Mouse (Mus musculus) kidney, adult 2 months (tissue): ENCODE data around the gene Hyou1. TPM values are rescaled to one million over a fixed set of nuclear protein-coding genes. Genes with fewer than 3 reads are reported as not detected.
"Not testable (repeated sequence)": the region's sequence is repeated elsewhere in the genome, so short reads cannot be mapped to it uniquely, and the experiment has no call there.

Experiments
- DNase-seq: peaks from one replicate; pipeline ENCODE4 v3.0.0; 2021
- H3K27ac ChIP-seq: fragments of 200-500 bp; 2 replicates; pipeline ENCODE4 v1.5.1; 2012; ENCODE audit warnings: low read depth, low read length, control low read depth, inconsistent platforms; ENCODE audit not compliant: insufficient read depth
- H3K27me3 ChIP-seq: fragments of 200-500 bp; replicated peaks from 2 replicates; pipeline ENCODE4 v1.6.1; 2012; ENCODE audit warnings: mild to moderate bottlenecking, moderate library complexity, low read length, inconsistent platforms; ENCODE audit not compliant: control insufficient read depth, insufficient read depth
- H3K36me3 ChIP-seq: fragments of 200-500 bp; 2 replicates; pipeline ENCODE4 v1.6.1; 2012; ENCODE audit warnings: mild to moderate bottlenecking, moderate library complexity, low read length, inconsistent platforms; ENCODE audit not compliant: control insufficient read depth, insufficient read depth
- H3K4me1 ChIP-seq: fragments of 200-500 bp; 2 replicates; pipeline ENCODE4 v1.6.1; 2011; ENCODE audit warnings: low read length; ENCODE audit not compliant: control insufficient read depth, insufficient read depth
- H3K4me3 ChIP-seq: fragments of 200-500 bp; 2 replicates; pipeline ENCODE4 v1.5.1; 2011; ENCODE audit warnings: mild to moderate bottlenecking, low read depth, low read length, control low read depth; ENCODE audit not compliant: insufficient read depth
- CTCF ChIP-seq: fragments of 200-500 bp; conservative IDR thresholded peaks from 2 replicates; pipeline ENCODE4 v1.5.1; 2011; ENCODE audit warnings: low read depth, mild to moderate bottlenecking, control low read depth, low read length, moderate library complexity, mixed read lengths; ENCODE audit not compliant: insufficient read depth, insufficient read length
- POLR2A ChIP-seq: fragments of 200-500 bp; IDR thresholded peaks from one replicate; pipeline ENCODE4 v1.6.1; 2011; ENCODE audit warnings: low read depth, low read length, control low read depth
- WGBS: fragments of 180-500 bp; shearing (Covaris S2); methylation state at CpG from one replicate; pipeline ENCODE4 v1.1.7; 2018; 5-methylcytosine and 5-hydroxymethylcytosine counted together
- polyA plus RNA-seq: library from polyadenylated mRNA; depleted of rRNA; stranded (reverse); fragments of >200 nt; gene quantifications from 2 replicates; pipeline ENCODE4 v1.2.3, GENCODE M21; 2012; rRNA removed

Gene Hyou1
- polyA plus RNA-seq = 42.3 and 45.0 TPM in 2 replicates

- H3K4me1 ChIP-seq = peaks cover 9% of the 10 kb centered on the region; the same call in 1 of the 2 replicates
- no peaks in the 10 kb centered on the region for H3K36me3 ChIP-seq
- peak; percentile 100 for DNase-seq
- under 1% methylated on average over 83 of the region's 83 CpGs for WGBS
- peak within 1 kb of the TSS; percentile 86 for H3K4me3 ChIP-seq
- no peaks in the 10 kb centered on the region for H3K27me3 ChIP-seq
- H3K27ac ChIP-seq = peak within 1 kb of the TSS; percentile 89
- 0 out of 2 replicates have a peak, but pooled peaks have one; percentile 8 for TF ChIP-seq CTCF
- TF ChIP-seq POLR2A = peak; percentile 67
Observed at GRCm38 (mm10) chr9:44379054-44379834, at the start of gene Hyou1. Gene Hyou1 (plus strand): TSS chr9:44379490.

GRCm38 (mm10) chr9:44330736-44331135 is 48.6 kb upstream of the Hyou1 start:
- no peak overlapping the region for H3K4me3 ChIP-seq
- H3K4me1 ChIP-seq = peaks cover 8% of the 10 kb centered on the region; the same call in 1 of the 2 replicates
- no peaks in the 10 kb centered on the region for H3K27me3 ChIP-seq
- WGBS = 84% methylated on average over 6 of the region's 6 CpGs
- no peaks in the 10 kb centered on the region for H3K36me3 ChIP-seq
- TF ChIP-seq POLR2A (no peak), CTCF (no peak)
- no peak overlapping the region for H3K27ac ChIP-seq
- DNase-seq = no peak

GRCm38 (mm10) chr9:44332918-44333638 is 46.2 kb upstream of the Hyou1 start:
- 92% methylated on average over 13 of the region's 13 CpGs for WGBS
- H3K36me3 ChIP-seq = no peaks in the 10 kb centered on the region
- peaks cover 6% of the 10 kb centered on the region; the same call in 1 of the 2 replicates for H3K4me1 ChIP-seq
- no peak for TF ChIP-seq CTCF
- TF ChIP-seq POLR2A = no peak
- H3K27ac ChIP-seq = no peak overlapping the region
- H3K27me3 ChIP-seq = no peaks in the 10 kb centered on the region
- DNase-seq = no peak
- H3K4me3 ChIP-seq = no peak overlapping the region

- DNase-seq = peak; percentile 100
- no peaks in the 10 kb centered on the region for H3K27me3 ChIP-seq
- H3K27ac ChIP-seq = peak within 1 kb of the TSS; percentile 37
- under 1% methylated on average over 91 of the region's 91 CpGs for WGBS
- peak within 1 kb of the TSS; percentile 74 for H3K4me3 ChIP-seq
- TF ChIP-seq CTCF = peak; percentile 37; the same call in 1 of the 2 replicates
- TF ChIP-seq POLR2A = peak; percentile 99
- H3K4me1 ChIP-seq = peaks cover 6% of the 10 kb centered on the region; the same call in 1 of the 2 replicates
- H3K36me3 ChIP-seq = no peaks in the 10 kb centered on the region
Observed at GRCm38 (mm10) chr9:44334396-44335330, 44.6 kb upstream of the Hyou1 start, which contains the start of gene H2afx. Gene H2afx (plus strand): TSS chr9:44334694.

GRCm38 (mm10) chr9:44335331-44336092 is 43.8 kb upstream of the Hyou1 start:
- WGBS = under 1% methylated on average over 50 of the region's 50 CpGs
- Histone ChIP-seq H3K4me1 (peaks cover 6% of the 10 kb centered on the region; the same call in 1 of the 2 replicates), H3K27me3 (no peaks in the 10 kb centered on the region), H3K27ac (peak overlapping the region; percentile 37), H3K36me3 (no peaks in the 10 kb centered on the region), H3K4me3 (peak overlapping the region; percentile 74)
- peak; percentile 39 for DNase-seq
- TF ChIP-seq CTCF (no peak), POLR2A (no peak)

- WGBS = 10% methylated on average over 5 of the region's 5 CpGs
- peak overlapping the region; percentile 74; the same call in 1 of the 2 replicates for H3K4me3 ChIP-seq
- DNase-seq = no peak
Observed at GRCm38 (mm10) chr9:44336093-44336406, 43.2 kb upstream of the Hyou1 start.

GRCm38 (mm10) chr9:44336513-44336912 is 42.8 kb upstream of the Hyou1 start:
- H3K4me3 ChIP-seq, H3K36me3 ChIP-seq, DNase-seq, H3K27me3 ChIP-seq, H3K4me1 ChIP-seq, H3K27ac ChIP-seq: not testable (repeated sequence)
- 46% methylated on average over 4 of the region's 4 CpGs for WGBS

More at GRCm38 (mm10) chr9:44336093-44336406, 43.2 kb upstream of the Hyou1 start:
- no peak overlapping the region for H3K27ac ChIP-seq
- H3K36me3 ChIP-seq = no peaks in the 10 kb centered on the region
- H3K4me1 ChIP-seq = peaks cover 6% of the 10 kb centered on the region; the same call in 1 of the 2 replicates
- TF ChIP-seq POLR2A = no peak
- TF ChIP-seq CTCF = no peak
- no peaks in the 10 kb centered on the region for H3K27me3 ChIP-seq
